Mouse (Mus musculus): ENCODE results near the gene Atxn7l1. TPM values are rescaled to one million over a fixed set of nuclear protein-coding genes. Genes with fewer than 3 reads are reported as not detected.

Atxn7l1 gene
- polyA plus RNA-seq, 1 experiment from 2014 or later: 17.0 TPM

Other genes starting within 250 kb of the Atxn7l1 start
- 45.3 and 52.8 TPM in 2 replicates for gene Sypl, start 193.8 kb upstream of the Atxn7l1 start, polyA plus RNA-seq (2014; fragmentation: Nextera tagmentation; extraction: Ambion mirVana)
- not detected in 2 replicates for gene Cdhr3, start 54.8 kb upstream of the Atxn7l1 start, polyA plus RNA-seq (2014; fragmentation: Nextera tagmentation; extraction: Ambion mirVana)
- gene Efcab10, start 247.2 kb downstream of the Atxn7l1 start, polyA plus RNA-seq (2014; fragmentation: Nextera tagmentation; extraction: Ambion mirVana): 0.36 and 1.0 TPM in 2 replicates